Mouse (Mus musculus) cerebellum, postnatal 36 days (tissue): ENCODE data around the gene Kcnc2.

Source experiments
- DNase-seq, 2 experiments: peaks; one replicate each; pipeline ENCODE4 v3.0.0; 2021 to 2022; ENCODE audit warnings: mixed read lengths in 2 of 2

Gene Kcnc2

GRCm38 (mm10) chr10:112397194-112397593, 126.3 kb downstream of the Kcnc2 start:
- DNase-seq = no peak

- no peak for DNase-seq
These were observed 129.9 kb downstream of the Kcnc2 start for GRCm38 (mm10) chr10:112400591-112401404.

GRCm38 (mm10) chr10:112409525-112409924, 138.6 kb downstream of the Kcnc2 start:
- no peak for DNase-seq

- no peak for DNase-seq
These were observed 152.4 kb downstream of the Kcnc2 start for GRCm38 (mm10) chr10:112423327-112423726.

- DNase-seq = no peak
These were observed 166.0 kb downstream of the Kcnc2 start for GRCm38 (mm10) chr10:112436950-112437349.

- DNase-seq = no peak
These were observed 173.7 kb downstream of the Kcnc2 start for GRCm38 (mm10) chr10:112444640-112445039.

GRCm38 (mm10) chr10:112450910-112451309, 180.0 kb downstream of the Kcnc2 start:
- DNase-seq = no peak

- DNase-seq = no peak
These were observed 197.9 kb downstream of the Kcnc2 start for GRCm38 (mm10) chr10:112468689-112469384.

- no peak for DNase-seq
These were observed 203.3 kb downstream of the Kcnc2 start for GRCm38 (mm10) chr10:112474122-112474810.

- no peak for DNase-seq
These were observed 210.5 kb downstream of the Kcnc2 start for GRCm38 (mm10) chr10:112481461-112481860.

- DNase-seq = no peak
These were observed 211.1 kb downstream of the Kcnc2 start for GRCm38 (mm10) chr10:112481921-112482607.

- DNase-seq = no peak
These were observed 213.6 kb downstream of the Kcnc2 start for GRCm38 (mm10) chr10:112484387-112485105.

- no peak for DNase-seq
These were observed 214.9 kb downstream of the Kcnc2 start for GRCm38 (mm10) chr10:112485819-112486218.

GRCm38 (mm10) chr10:112488751-112489150, 217.8 kb downstream of the Kcnc2 start:
- no peak for DNase-seq
